21 mouse cellular contexts compared by ENCODE assay signal in the genomic region with DNA sequence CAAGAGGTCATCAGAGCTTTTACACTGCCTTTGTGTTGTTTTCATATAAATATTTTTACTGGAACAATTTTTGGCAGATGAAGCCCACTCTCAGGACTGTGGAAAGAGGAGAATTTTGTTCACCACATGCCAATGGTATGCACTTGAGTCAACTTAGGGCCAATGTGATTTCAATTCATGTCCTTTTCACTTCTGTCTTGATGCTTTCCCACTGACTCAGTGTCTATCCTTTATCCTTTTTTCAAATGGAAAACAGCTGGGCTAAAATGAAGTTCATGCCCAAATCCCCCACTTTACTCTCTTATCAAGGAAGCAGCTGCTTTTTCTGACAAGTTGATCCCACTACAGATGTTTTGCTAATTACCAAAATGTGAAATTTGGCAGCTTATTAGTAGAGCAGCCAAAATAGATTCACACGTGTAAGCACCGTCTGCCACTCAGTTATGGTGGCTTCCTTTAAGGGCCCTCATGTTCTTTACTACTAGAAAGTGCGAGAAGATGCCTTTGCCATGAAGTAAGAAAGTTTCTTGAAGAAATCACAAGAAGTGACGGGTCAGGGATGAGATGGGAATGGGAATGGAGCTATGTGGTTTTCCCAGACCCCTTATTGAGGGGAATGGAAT. TPM values are rescaled to one million over a fixed set of nuclear protein-coding genes. Genes with fewer than 3 reads are reported as not detected.
A peak's percentile ranks its signal among the peaks of the same experiment; 100 is the strongest.
DNase-seq lines count a peak whose midpoint lies in the region; ATAC-seq and TF ChIP-seq lines count a peak whose summit lies in the region.
"Had no signal": no experiment of that assay in that cellular context is flagged by ENCODE, and none has a peak within 500 bp of the region (broad histone marks: within the 10 kb centered on the region; RNA-seq: fewer than 3 reads in every experiment).

No protein-coding gene starts in this region.

- H3K4me2 ChIP-seq in embryonic facial prominence, embryonic 14.5 days (ENCODE audit: low read depth, low read length): no peak overlapping the region
- no peak overlapping the region for H3K4me2 ChIP-seq in intestine, embryonic 15.5 days (replicated peaks)
- H3K4me2 ChIP-seq in intestine, postnatal 0 days (replicated peaks; ENCODE audit: low read depth): no peak overlapping the region
- H3K4me2 ChIP-seq in limb, embryonic 15.5 days: no peak overlapping the region
- H3K4me2 ChIP-seq in neural tube, embryonic 15.5 days: no peak overlapping the region
- H3K4me2 ChIP-seq: forebrain, embryonic 12.5 days; hindbrain, embryonic 15.5 days; limb, embryonic 12.5 days; liver, embryonic 15.5 days; midbrain, embryonic 11.5 days; neural tube, embryonic 12.5 days had no signal

- DNase-seq in embryonic facial prominence, embryonic 14.5 days (ENCODE audit: low spot score): peak; percentile 81
- no peak for DNase-seq in embryonic facial prominence, embryonic 10.5 days (ENCODE audit: low spot score)
- peak; percentile 18 for DNase-seq in brain, embryonic 14.5 days (ENCODE audit: low read depth)
- DNase-seq in right cerebral cortex, postnatal 36 days (ENCODE audit: low spot score in 2 of 2): no peak
- DNase-seq: adrenal gland, postnatal 14 days; cerebellum, adult 11-12 months; cerebellum, postnatal 14 days; heart, adult 2 months; kidney, adult 11 months; right cerebral cortex, postnatal 14 days; thymus, postnatal 25 days had no signal

- H3K9me3 ChIP-seq in embryonic facial prominence, embryonic 14.5 days (ENCODE audit: control insufficient read depth, low read length): no peaks in the 10 kb centered on the region
- no peaks in the 10 kb centered on the region for H3K9me3 ChIP-seq in embryonic facial prominence, embryonic 10.5 days
- H3K9me3 ChIP-seq in intestine, embryonic 15.5 days: no peaks in the 10 kb centered on the region
- no peaks in the 10 kb centered on the region for H3K9me3 ChIP-seq in intestine, postnatal 0 days (ENCODE audit: control insufficient read depth)
- H3K9me3 ChIP-seq in limb, embryonic 15.5 days: no peaks in the 10 kb centered on the region
- no peaks in the 10 kb centered on the region for H3K9me3 ChIP-seq in neural tube, embryonic 15.5 days (replicated peaks)
- H3K9me3 ChIP-seq: forebrain, embryonic 12.5 days; hindbrain, embryonic 15.5 days; limb, embryonic 12.5 days; liver, embryonic 15.5 days; neural tube, embryonic 12.5 days had no signal

- H3K4me3 ChIP-seq in embryonic facial prominence, embryonic 14.5 days (ENCODE audit: low read depth, low read length): no peak overlapping the region
- H3K4me3 ChIP-seq in embryonic facial prominence, embryonic 10.5 days: no peak overlapping the region
- H3K4me3 ChIP-seq in intestine, embryonic 15.5 days (replicated peaks): no peak overlapping the region
- no peak overlapping the region for H3K4me3 ChIP-seq in intestine, postnatal 0 days (ENCODE audit: low read depth, low read length)
- no peak overlapping the region for H3K4me3 ChIP-seq in limb, embryonic 15.5 days
- no peak overlapping the region for H3K4me3 ChIP-seq in neural tube, embryonic 15.5 days (replicated peaks)
- H3K4me3 ChIP-seq: forebrain, embryonic 12.5 days; heart, adult 2 months; hindbrain, embryonic 15.5 days; limb, embryonic 12.5 days; liver, embryonic 15.5 days; neural tube, embryonic 12.5 days had no signal

- TF ChIP-seq POLR2A in brain, embryonic 14.5 days (IDR thresholded peaks at IDR 0.05; ENCODE audit: borderline replicate concordance, extremely low read depth, insufficient read depth, insufficient read length, poor library complexity, severe bottlenecking): no peak

- no peak overlapping the region for H3K9ac ChIP-seq in embryonic facial prominence, embryonic 14.5 days (ENCODE audit: low read depth, low read length)
- no peak overlapping the region for H3K9ac ChIP-seq in intestine, embryonic 15.5 days
- H3K9ac ChIP-seq in intestine, postnatal 0 days (ENCODE audit: low read depth, low read length): no peak overlapping the region
- no peak overlapping the region for H3K9ac ChIP-seq in limb, embryonic 15.5 days
- H3K9ac ChIP-seq in neural tube, embryonic 15.5 days (replicated peaks): no peak overlapping the region
- H3K9ac ChIP-seq: forebrain, embryonic 12.5 days; hindbrain, embryonic 15.5 days; limb, embryonic 12.5 days; liver, embryonic 15.5 days; neural tube, embryonic 12.5 days had no signal

- peak; percentile 86; the same call in 1 of the 2 replicates for ATAC-seq in embryonic facial prominence, embryonic 14.5 days (ENCODE audit: low read depth)
- peak; percentile 55; the same call in 1 of the 2 replicates for ATAC-seq in intestine, embryonic 15.5 days
- ATAC-seq in intestine, postnatal 0 days: no peak
- ATAC-seq in limb, embryonic 15.5 days (ENCODE audit: insufficient number of reproducible peaks, low FRiP score, low TSS enrichment, low read depth): peak; percentile 74
- ATAC-seq in neural tube, embryonic 15.5 days (ENCODE audit: low FRiP score): no peak

- no peak overlapping the region for H3K27ac ChIP-seq in embryonic facial prominence, embryonic 14.5 days (replicated peaks; ENCODE audit: low read depth, low read length)
- H3K27ac ChIP-seq in embryonic facial prominence, embryonic 10.5 days (replicated peaks): no peak overlapping the region
- H3K27ac ChIP-seq in intestine, embryonic 15.5 days: no peak overlapping the region
- H3K27ac ChIP-seq in intestine, postnatal 0 days (ENCODE audit: low read depth, low read length): no peak overlapping the region
- H3K27ac ChIP-seq in limb, embryonic 15.5 days: peak overlapping the region; percentile 22; the same call in 1 of the 2 replicates
- no peak overlapping the region for H3K27ac ChIP-seq in neural tube, embryonic 15.5 days (replicated peaks)
- H3K27ac ChIP-seq: forebrain, embryonic 12.5 days; heart, adult 2 months; hindbrain, embryonic 15.5 days; limb, embryonic 12.5 days; liver, embryonic 15.5 days; neural tube, embryonic 12.5 days had no signal

- H3K36me3 ChIP-seq in embryonic facial prominence, embryonic 14.5 days (ENCODE audit: control insufficient read depth, insufficient read depth, low read length): no peaks in the 10 kb centered on the region
- no peaks in the 10 kb centered on the region for H3K36me3 ChIP-seq in embryonic facial prominence, embryonic 10.5 days (replicated peaks)
- no peaks in the 10 kb centered on the region for H3K36me3 ChIP-seq in intestine, embryonic 15.5 days
- H3K36me3 ChIP-seq in intestine, postnatal 0 days (ENCODE audit: control insufficient read depth, insufficient read depth): no peaks in the 10 kb centered on the region
- H3K36me3 ChIP-seq in limb, embryonic 15.5 days: no peaks in the 10 kb centered on the region
- no peaks in the 10 kb centered on the region for H3K36me3 ChIP-seq in neural tube, embryonic 15.5 days
- H3K36me3 ChIP-seq: forebrain, embryonic 12.5 days; hindbrain, embryonic 15.5 days; limb, embryonic 12.5 days; liver, embryonic 15.5 days; neural tube, embryonic 12.5 days had no signal

- no peaks in the 10 kb centered on the region for H3K27me3 ChIP-seq in embryonic facial prominence, embryonic 14.5 days (replicated peaks; ENCODE audit: control insufficient read depth, insufficient read depth, low read length)
- no peaks in the 10 kb centered on the region for H3K27me3 ChIP-seq in embryonic facial prominence, embryonic 10.5 days (replicated peaks; ENCODE audit: low read depth, poor library complexity, severe bottlenecking)
- H3K27me3 ChIP-seq in intestine, embryonic 15.5 days (replicated peaks): no peaks in the 10 kb centered on the region
- H3K27me3 ChIP-seq in intestine, postnatal 0 days (replicated peaks; ENCODE audit: control insufficient read depth, insufficient read depth, low read length): no peaks in the 10 kb centered on the region
- no peaks in the 10 kb centered on the region for H3K27me3 ChIP-seq in limb, embryonic 15.5 days
- no peaks in the 10 kb centered on the region for H3K27me3 ChIP-seq in neural tube, embryonic 15.5 days (replicated peaks)
- H3K27me3 ChIP-seq: forebrain, embryonic 12.5 days; hindbrain, embryonic 15.5 days; limb, embryonic 12.5 days; liver, embryonic 15.5 days; neural tube, embryonic 12.5 days had no signal

- WGBS in embryonic facial prominence, embryonic 14.5 days: 58% methylated on average over 4 of the region's 4 CpGs
- WGBS in embryonic facial prominence, embryonic 10.5 days: 83% methylated on average over 4 of the region's 4 CpGs
- whole genome bisulfite sequencing in intestine, embryonic 15.5 days: 60% methylated on average over 4 of the region's 4 CpGs
- 64% methylated on average over 4 of the region's 4 CpGs for WGBS in intestine, postnatal 0 days
- 51% methylated on average over 4 of the region's 4 CpGs for whole genome bisulfite sequencing in limb, embryonic 15.5 days
- WGBS in neural tube, embryonic 15.5 days: 81% methylated on average over 4 of the region's 4 CpGs

- H3K4me1 ChIP-seq in embryonic facial prominence, embryonic 14.5 days (ENCODE audit: control insufficient read depth, insufficient read depth, low read length): no peaks in the 10 kb centered on the region; the same call in 1 of the 2 replicates
- peaks cover 5% of the 10 kb centered on the region; the same call in 1 of the 2 replicates for H3K4me1 ChIP-seq in embryonic facial prominence, embryonic 10.5 days
- H3K4me1 ChIP-seq in intestine, embryonic 15.5 days (replicated peaks): no peaks in the 10 kb centered on the region
- H3K4me1 ChIP-seq in intestine, postnatal 0 days (replicated peaks; ENCODE audit: control insufficient read depth, insufficient read depth, low read length): no peaks in the 10 kb centered on the region
- 0 out of 2 replicates have a peak, but pooled peaks cover 3% of the 10 kb centered on the region for H3K4me1 ChIP-seq in limb, embryonic 15.5 days
- 0 out of 2 replicates have a peak, but pooled peaks cover 3% of the 10 kb centered on the region for H3K4me1 ChIP-seq in neural tube, embryonic 15.5 days
- H3K4me1 ChIP-seq: hindbrain, embryonic 15.5 days; liver, embryonic 15.5 days; neural tube, embryonic 12.5 days had no signal

- TF ChIP-seq CTCF in intestine, postnatal 0 days (IDR thresholded peaks at IDR 0.05; ENCODE audit: low read depth): no peak
- no peak for TF ChIP-seq CTCF in brain, embryonic 14.5 days (IDR thresholded peaks at IDR 0.05; ENCODE audit: borderline replicate concordance, extremely low read depth, insufficient read depth, insufficient read length)

RNA-seq across cellular contexts. Expression of a gene that starts 29.8 kb away (rescaled TPM):
- polyA plus RNA-seq in embryonic facial prominence, embryonic 14.5 days (2014; fragmentation: Nextera tagmentation; extraction: Ambion mirVana): 119 and 142 TPM in 2 replicates
- 1.7 and 4.7 TPM in 2 replicates for polyA plus RNA-seq in embryonic facial prominence, embryonic 10.5 days (2016; fragmentation: Nextera tagmentation; extraction: Ambion mirVana)
- 26.4 and 31.0 TPM in 2 replicates for polyA plus RNA-seq in intestine, embryonic 15.5 days (2015; fragmentation: Nextera tagmentation; extraction: Ambion mirVana)
- 22.6 and 23.1 TPM in 2 replicates for polyA plus RNA-seq in intestine, postnatal 0 days (2015; fragmentation: Nextera tagmentation; extraction: Ambion mirVana)
- polyA plus RNA-seq in brain, embryonic 14.5 days (2012; rRNA removed): 3.1 and 4.1 TPM in 2 replicates
- polyA plus RNA-seq in limb, embryonic 15.5 days (2015; fragmentation: Nextera tagmentation; extraction: Ambion mirVana): 119 and 120 TPM in 2 replicates
- polyA plus RNA-seq in neural tube, embryonic 15.5 days (2015; fragmentation: Nextera tagmentation; extraction: Ambion mirVana): 15.5 and 16.7 TPM in 2 replicates

Comparison
In these comparisons a context has a peak if more than half of its experiments do, and no peak if none do; other contexts are left out.
1. ATAC-seq: peak in embryonic facial prominence, embryonic 14.5 days (single experiment), intestine, embryonic 15.5 days (single experiment) and limb, embryonic 15.5 days (single experiment); none in intestine, postnatal 0 days (single experiment) and neural tube, embryonic 15.5 days (single experiment).
2. DNase-seq: peak in embryonic facial prominence, embryonic 14.5 days (single experiment) and brain, embryonic 14.5 days (single experiment); none in embryonic facial prominence, embryonic 10.5 days (single experiment) and right cerebral cortex, postnatal 36 days (0 of 2).